Mouse (Mus musculus) ZHBTc4 (cell line): ENCODE results near the gene Klk15.
"Not testable (repeated sequence)": the region's sequence is repeated elsewhere in the genome, so short reads cannot be mapped to it uniquely, and the experiment has no call there.

Source experiments
- DNase-seq: peaks from one replicate; pipeline ENCODE4 v3.0.0-alpha.2; 2011; ENCODE audit warnings: low read depth, low spot score

Gene Klk15

GRCm38 (mm10) chr7:43933440-43933839 lies at the start of gene Klk15:
Klk15 (plus strand) TSS chr7:43933740.
- no peak for DNase-seq

GRCm38 (mm10) chr7:43891365-43891764 lies 42.2 kb upstream of the Klk15 start:
- DNase-seq = no peak

- DNase-seq = no peak
Measured at GRCm38 (mm10) chr7:43891788-43892187, 41.8 kb upstream of the Klk15 start.

GRCm38 (mm10) chr7:43894836-43895235 lies 38.7 kb upstream of the Klk15 start:
- DNase-seq = peak; percentile 97

- peak; percentile 43 for DNase-seq
Measured at GRCm38 (mm10) chr7:43914821-43915220, 18.7 kb upstream of the Klk15 start.

GRCm38 (mm10) chr7:43918426-43918825 lies 15.1 kb upstream of the Klk15 start:
- DNase-seq = no peak

- DNase-seq = no peak
Measured at GRCm38 (mm10) chr7:43918871-43919270, 14.7 kb upstream of the Klk15 start.

- DNase-seq = peak; percentile 77
Measured at GRCm38 (mm10) chr7:43919559-43920451, 13.7 kb upstream of the Klk15 start.

GRCm38 (mm10) chr7:43920582-43920981 lies 13.0 kb upstream of the Klk15 start:
- DNase-seq = no peak

- no peak for DNase-seq
Measured at GRCm38 (mm10) chr7:43921087-43921486, 12.5 kb upstream of the Klk15 start.

GRCm38 (mm10) chr7:43921941-43922340 lies 11.6 kb upstream of the Klk15 start:
- no peak for DNase-seq

GRCm38 (mm10) chr7:43925985-43926384 lies 7.6 kb upstream of the Klk15 start:
- peak; percentile 76 for DNase-seq

- DNase-seq = peak; percentile 74
Measured at GRCm38 (mm10) chr7:43928521-43928920, 5.0 kb upstream of the Klk15 start.

- no peak for DNase-seq
Measured at GRCm38 (mm10) chr7:43932337-43932736, 1.2 kb upstream of the Klk15 start.

- no peak for DNase-seq
Measured at GRCm38 (mm10) chr7:43934747-43935146, 1.2 kb downstream of the Klk15 start.

- DNase-seq = peak; percentile 21
Measured at GRCm38 (mm10) chr7:43936551-43936950, 3.0 kb downstream of the Klk15 start.

- not testable (repeated sequence) for DNase-seq
Measured at GRCm38 (mm10) chr7:43942293-43942692, 8.8 kb downstream of the Klk15 start.

- DNase-seq = no peak
Measured at GRCm38 (mm10) chr7:43944727-43945264, 11.3 kb downstream of the Klk15 start.

- no peak for DNase-seq
Measured at GRCm38 (mm10) chr7:43950364-43950763, 16.8 kb downstream of the Klk15 start, which contains the start of gene Klk1b8. Klk1b8 (plus strand) TSS chr7:43950664.

GRCm38 (mm10) chr7:43952703-43953102 lies 19.2 kb downstream of the Klk15 start:
- DNase-seq = no peak

- DNase-seq = no peak
Measured at GRCm38 (mm10) chr7:43966451-43966850, 32.9 kb downstream of the Klk15 start, which contains the start of gene Klk1b1. Klk1b1 (plus strand) TSS chr7:43966751.

GRCm38 (mm10) chr7:43967058-43967457 lies 33.5 kb downstream of the Klk15 start:
- no peak for DNase-seq

- DNase-seq = no peak
Measured at GRCm38 (mm10) chr7:43967612-43968011, 34.1 kb downstream of the Klk15 start.
